Mouse (Mus musculus) lung, adult 2 months (tissue): ENCODE data around the gene Stk33. TPM values are rescaled to one million over a fixed set of nuclear protein-coding genes. Genes with fewer than 3 reads are reported as not detected.

ENCODE experiments used
- DNase-seq: peaks from one replicate; pipeline ENCODE4 v3.0.0; 2022
- H3K4me1 ChIP-seq: fragments of 200-500 bp; 2 replicates; pipeline ENCODE4 v1.6.1; 2011; ENCODE audit warnings: low read length; ENCODE audit not compliant: control insufficient read depth, insufficient read depth
- H3K4me3 ChIP-seq: fragments of 200-500 bp; replicated peaks from 2 replicates; pipeline ENCODE3; 2011; ENCODE audit warnings: low read depth, mild to moderate bottlenecking, control low read depth, low read length; ENCODE audit errors: extremely low read depth
- CTCF ChIP-seq: fragments of 200-500 bp; IDR thresholded peaks from 2 replicates; pipeline ENCODE4 v1.5.1; 2011; ENCODE audit warnings: mild to moderate bottlenecking, low read length, control low read depth; ENCODE audit not compliant: insufficient read depth
- POLR2A ChIP-seq: fragments of 200-500 bp; IDR thresholded peaks from 2 replicates; pipeline ENCODE4 v1.6.1; 2011; ENCODE audit warnings: low read depth, mild to moderate bottlenecking, control low read depth, low read length, borderline replicate concordance; ENCODE audit errors: extremely low read depth
- WGBS: fragments of 180-500 bp; shearing (Covaris S2); methylation state at CpG from one replicate; pipeline ENCODE4 v1.1.7; 2018; 5-methylcytosine and 5-hydroxymethylcytosine counted together
- polyA plus RNA-seq: library from polyadenylated mRNA; depleted of rRNA; stranded (reverse); fragments of >200 nt; gene quantifications from 2 replicates; pipeline ENCODE4 v1.2.3, GENCODE M21; 2012

The Stk33 gene
- polyA plus RNA-seq, 1 experiment = 3.2 TPM

- DNase-seq = no peak
- Histone ChIP-seq H3K4me3 (no peak overlapping the region), H3K4me1 (no peaks in the 10 kb centered on the region)
- WGBS = 80% methylated on average over 5 of the region's 5 CpGs
- no peak for TF ChIP-seq CTCF
- TF ChIP-seq POLR2A = no peak
Measured at GRCm38 (mm10) chr7:109358435-109359187, 80.3 kb downstream of the Stk33 start.

GRCm38 (mm10) chr7:109357877-109358276, 81.0 kb downstream of the Stk33 start:
- WGBS = 55% methylated on average over 1 of the region's 1 CpGs
- Histone ChIP-seq H3K4me3 (no peak overlapping the region), H3K4me1 (no peaks in the 10 kb centered on the region)
- no peak for TF ChIP-seq POLR2A
- TF ChIP-seq CTCF = no peak
- no peak for DNase-seq

GRCm38 (mm10) chr7:109347241-109347640, 91.6 kb downstream of the Stk33 start:
- 79% methylated on average over 3 of the region's 3 CpGs for WGBS
- no peak for DNase-seq
- TF ChIP-seq POLR2A = no peak
- no peak for TF ChIP-seq CTCF
- Histone ChIP-seq H3K4me3 (no peak overlapping the region), H3K4me1 (no peaks in the 10 kb centered on the region)

GRCm38 (mm10) chr7:109331722-109332121, 107.2 kb downstream of the Stk33 start:
- no peak overlapping the region for H3K4me3 ChIP-seq
- no peak for TF ChIP-seq CTCF
- no peak for TF ChIP-seq POLR2A

GRCm38 (mm10) chr7:109328772-109329171, 110.1 kb downstream of the Stk33 start:
- Histone ChIP-seq H3K4me1 (no peaks in the 10 kb centered on the region), H3K4me3 (no peak overlapping the region)
- TF ChIP-seq CTCF (no peak), POLR2A (no peak)
- 63% methylated on average over 3 of the region's 3 CpGs for WGBS
- DNase-seq = no peak

More at GRCm38 (mm10) chr7:109331722-109332121, 107.2 kb downstream of the Stk33 start:
- DNase-seq = no peak
- WGBS = 81% methylated on average over 8 of the region's 8 CpGs
- H3K4me1 ChIP-seq = no peaks in the 10 kb centered on the region

GRCm38 (mm10) chr7:109326813-109327212, 112.1 kb downstream of the Stk33 start:
- H3K4me1 ChIP-seq = no peaks in the 10 kb centered on the region
- WGBS = 47% methylated on average over 4 of the region's 4 CpGs
- DNase-seq = no peak
- H3K4me3 ChIP-seq = no peak overlapping the region
- TF ChIP-seq POLR2A (no peak), CTCF (no peak)

GRCm38 (mm10) chr7:109325731-109326130, 113.2 kb downstream of the Stk33 start:
- H3K4me1 ChIP-seq = no peaks in the 10 kb centered on the region
- 83% methylated on average over 3 of the region's 3 CpGs for WGBS
- H3K4me3 ChIP-seq = no peak overlapping the region
- DNase-seq = no peak
- TF ChIP-seq POLR2A (no peak), CTCF (no peak)

GRCm38 (mm10) chr7:109325169-109325568, 113.7 kb downstream of the Stk33 start:
- H3K4me1 ChIP-seq = no peaks in the 10 kb centered on the region
- no peak for TF ChIP-seq POLR2A
- TF ChIP-seq CTCF = no peak
- WGBS = 60% methylated on average over 9 of the region's 9 CpGs
- DNase-seq = no peak
- no peak overlapping the region for H3K4me3 ChIP-seq

GRCm38 (mm10) chr7:109309506-109309905, 129.4 kb downstream of the Stk33 start:
- WGBS = 88% methylated on average over 2 of the region's 2 CpGs

GRCm38 (mm10) chr7:109295807-109296206, 143.1 kb downstream of the Stk33 start:
- Histone ChIP-seq H3K4me3 (no peak overlapping the region), H3K4me1 (no peaks in the 10 kb centered on the region)
- WGBS = 85% methylated on average over 3 of the region's 3 CpGs
- TF ChIP-seq POLR2A (no peak), CTCF (no peak)
- DNase-seq = no peak

More at GRCm38 (mm10) chr7:109309506-109309905, 129.4 kb downstream of the Stk33 start:
- Histone ChIP-seq H3K4me1 (no peaks in the 10 kb centered on the region), H3K4me3 (no peak overlapping the region)
- TF ChIP-seq POLR2A (no peak), CTCF (no peak)
- no peak for DNase-seq

GRCm38 (mm10) chr7:109295351-109295750, 143.5 kb downstream of the Stk33 start:
- no peak for DNase-seq
- no peaks in the 10 kb centered on the region for H3K4me1 ChIP-seq
- WGBS = 74% methylated on average over 5 of the region's 5 CpGs
- no peak for TF ChIP-seq POLR2A
- no peak for TF ChIP-seq CTCF
- no peak overlapping the region for H3K4me3 ChIP-seq
